ENCODE assay signal across 10 mouse cellular contexts in the genomic region with DNA sequence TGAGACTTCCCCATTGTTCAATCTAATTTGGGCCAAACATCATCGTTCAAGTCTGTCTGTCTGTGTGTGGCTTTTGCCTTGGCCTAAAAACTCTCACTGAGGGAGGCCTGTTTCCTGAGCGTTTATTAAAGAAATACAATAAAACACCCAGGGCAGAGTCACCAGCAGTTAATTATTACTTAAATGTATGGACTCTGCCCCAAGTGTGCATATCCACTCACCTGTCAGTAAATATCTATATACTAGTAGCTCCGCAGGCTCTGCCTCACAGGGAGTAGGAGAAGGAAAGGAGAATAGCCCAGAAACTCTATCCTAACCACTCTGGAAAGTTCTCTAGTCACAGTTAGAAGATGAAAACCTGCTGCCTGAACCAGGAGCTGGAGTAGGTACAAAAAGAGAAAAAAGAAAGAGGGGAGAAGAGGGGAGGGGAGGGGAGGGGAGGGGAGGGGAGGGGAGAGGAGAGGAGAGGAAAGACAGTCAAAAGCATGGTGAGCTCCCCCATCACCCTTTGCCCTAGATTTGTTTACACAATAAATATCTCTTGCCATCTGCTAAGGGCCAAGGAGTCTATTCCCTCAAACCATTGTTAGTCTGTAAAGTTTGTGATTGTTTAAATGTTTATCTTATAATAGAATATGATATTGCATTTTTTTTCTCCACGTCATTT.
DNase-seq lines count a peak whose midpoint lies in the region; ATAC-seq and TF ChIP-seq lines count a peak whose summit lies in the region.
"Had no signal": no experiment of that assay in that cellular context is flagged by ENCODE, and none has a peak within 500 bp of the region (broad histone marks: within the 10 kb centered on the region; RNA-seq: fewer than 3 reads in every experiment).

No protein-coding gene starts in this region.

- H3K4me2 ChIP-seq in heart, postnatal 0 days (ENCODE audit: low read depth, low read length): no peak overlapping the region
- no peak overlapping the region for H3K4me2 ChIP-seq in midbrain, embryonic 15.5 days
- H3K4me2 ChIP-seq in intestine, embryonic 16.5 days (ENCODE audit: low read depth, low read length): peak overlapping the region; percentile 30; the same call in 1 of the 2 replicates
- no peak overlapping the region for H3K4me2 ChIP-seq in stomach, embryonic 15.5 days

- H3K4me1 ChIP-seq in heart, postnatal 0 days (ENCODE audit: control insufficient read depth, insufficient read depth): peaks cover 38% of the 10 kb centered on the region
- H3K4me1 ChIP-seq in midbrain, embryonic 10.5 days: peaks cover 66% of the 10 kb centered on the region
- H3K4me1 ChIP-seq in midbrain, embryonic 15.5 days: peaks cover 23% of the 10 kb centered on the region
- H3K4me1 ChIP-seq in intestine, embryonic 16.5 days (ENCODE audit: control insufficient read depth, insufficient read depth, low read length): peaks cover 46% of the 10 kb centered on the region
- peaks cover 25% of the 10 kb centered on the region for H3K4me1 ChIP-seq in stomach, embryonic 15.5 days

- no peak for TF ChIP-seq CTCF in heart, postnatal 0 days (IDR thresholded peaks at IDR 0.05; ENCODE audit: low read depth)

- H3K36me3 ChIP-seq in heart, postnatal 0 days (replicated peaks; ENCODE audit: control insufficient read depth, insufficient read depth, low read length): no peaks in the 10 kb centered on the region
- no peaks in the 10 kb centered on the region for H3K36me3 ChIP-seq in midbrain, embryonic 10.5 days
- no peaks in the 10 kb centered on the region for H3K36me3 ChIP-seq in midbrain, embryonic 15.5 days (replicated peaks)
- H3K36me3 ChIP-seq in intestine, embryonic 16.5 days (ENCODE audit: control insufficient read depth, insufficient read depth, low read length): no peaks in the 10 kb centered on the region
- H3K36me3 ChIP-seq in stomach, embryonic 15.5 days: no peaks in the 10 kb centered on the region

- WGBS in heart, postnatal 0 days: 68% methylated on average over 4 of the region's 4 CpGs
- WGBS in midbrain, embryonic 10.5 days: 68% methylated on average over 4 of the region's 4 CpGs
- WGBS in midbrain, embryonic 15.5 days: 55% methylated on average over 4 of the region's 4 CpGs
- 31% methylated on average over 4 of the region's 4 CpGs for WGBS in intestine, embryonic 16.5 days
- WGBS in stomach, embryonic 15.5 days: 45% methylated on average over 4 of the region's 4 CpGs

- H3K9ac ChIP-seq in heart, postnatal 0 days (replicated peaks; ENCODE audit: low read depth, low read length): no peak overlapping the region
- no peak overlapping the region for H3K9ac ChIP-seq in midbrain, embryonic 15.5 days
- H3K9ac ChIP-seq in intestine, embryonic 16.5 days (ENCODE audit: low read depth, low read length): 0 out of 2 replicates have a peak overlapping the region, but pooled peaks have one; percentile 27
- no peak overlapping the region for H3K9ac ChIP-seq in stomach, embryonic 15.5 days

- ATAC-seq in heart, postnatal 0 days (ENCODE audit: insufficient read depth, low read depth): no peak
- no peak for ATAC-seq in midbrain, embryonic 15.5 days (replicated peaks)
- ATAC-seq in intestine, embryonic 16.5 days: peak; percentile 94
- peak; percentile 73 for ATAC-seq in stomach, embryonic 15.5 days (ENCODE audit: insufficient read depth, low FRiP score, low read depth)

- no peak for TF ChIP-seq EP300 in heart, postnatal 0 days (IDR thresholded peaks at IDR 0.05; ENCODE audit: low read depth)

- H3K9me3 ChIP-seq in heart, postnatal 0 days (replicated peaks; ENCODE audit: control insufficient read depth, low read length): no peaks in the 10 kb centered on the region
- H3K9me3 ChIP-seq in midbrain, embryonic 10.5 days (replicated peaks): no peaks in the 10 kb centered on the region
- no peaks in the 10 kb centered on the region for H3K9me3 ChIP-seq in midbrain, embryonic 15.5 days
- H3K9me3 ChIP-seq in intestine, embryonic 16.5 days (ENCODE audit: control insufficient read depth, low read length): no peaks in the 10 kb centered on the region
- H3K9me3 ChIP-seq in stomach, embryonic 15.5 days: no peaks in the 10 kb centered on the region

- no peaks in the 10 kb centered on the region for H3K27me3 ChIP-seq in heart, postnatal 0 days (ENCODE audit: control insufficient read depth, insufficient read depth, low read length)
- 0 out of 2 replicates have a peak, but pooled peaks cover 16% of the 10 kb centered on the region for H3K27me3 ChIP-seq in midbrain, embryonic 10.5 days (ENCODE audit: low read depth, poor library complexity, severe bottlenecking)
- H3K27me3 ChIP-seq in midbrain, embryonic 15.5 days (replicated peaks): no peaks in the 10 kb centered on the region
- no peaks in the 10 kb centered on the region for H3K27me3 ChIP-seq in intestine, embryonic 16.5 days (replicated peaks; ENCODE audit: control insufficient read depth, insufficient read depth, low read length)
- no peaks in the 10 kb centered on the region for H3K27me3 ChIP-seq in stomach, embryonic 15.5 days (replicated peaks)

- 0 out of 2 replicates have a peak overlapping the region, but pooled peaks have one; percentile 12 for H3K27ac ChIP-seq in heart, postnatal 0 days (ENCODE audit: low read depth)
- peak overlapping the region; percentile 85 for H3K27ac ChIP-seq in midbrain, embryonic 10.5 days (replicated peaks)
- H3K27ac ChIP-seq in midbrain, embryonic 15.5 days: no peak overlapping the region
- peak overlapping the region; percentile 79 for H3K27ac ChIP-seq in intestine, embryonic 16.5 days (ENCODE audit: low read length)
- H3K27ac ChIP-seq in stomach, embryonic 15.5 days: peak overlapping the region; percentile 71

- no peak overlapping the region for H3K4me3 ChIP-seq in heart, postnatal 0 days (ENCODE audit: low read depth, low read length)
- H3K4me3 ChIP-seq in midbrain, embryonic 10.5 days: no peak overlapping the region
- H3K4me3 ChIP-seq in midbrain, embryonic 15.5 days: no peak overlapping the region
- H3K4me3 ChIP-seq in intestine, embryonic 16.5 days (ENCODE audit: low read length): no peak overlapping the region
- no peak overlapping the region for H3K4me3 ChIP-seq in stomach, embryonic 15.5 days (replicated peaks)

- DNase-seq in heart, postnatal 0 days (ENCODE audit: low spot score): no peak
- DNase-seq in heart, adult 8-10 months (ENCODE audit: low spot score): no peak
- no peak for DNase-seq in midbrain, embryonic 10.5 days (ENCODE audit: low spot score)
- DNase-seq in adrenal gland, adult 18-20 months (ENCODE audit: low spot score in 2 of 2): no peak
- no peak for DNase-seq in layer of hippocampus, postnatal 14 days (ENCODE audit: low spot score in 2 of 2)
- DNase-seq: right cerebral cortex, adult 18-20 months; thymus, postnatal 36 days had no signal

Comparison
In these comparisons a context has a peak if more than half of its experiments do, and no peak if none do; other contexts are left out.
1. ATAC-seq: peak in intestine, embryonic 16.5 days (single experiment) and stomach, embryonic 15.5 days (single experiment); none in heart, postnatal 0 days (single experiment) and midbrain, embryonic 15.5 days (single experiment).